17 mouse cellular contexts compared by ENCODE assay signal in genomic region chr6:51167028-51167427, GRCm38 (mm10).
DNase-seq lines count a peak whose midpoint lies in the region; ATAC-seq lines count a peak whose summit lies in the region.
"Had no signal": no experiment of that assay in that cellular context is flagged by ENCODE, and none has a peak within 500 bp of the region (broad histone marks: within the 10 kb centered on the region; RNA-seq: fewer than 3 reads in every experiment).

No protein-coding gene starts in this region.

- H3K4me3 ChIP-seq in lung, embryonic 15.5 days = no peak overlapping the region
- no peak overlapping the region for H3K4me3 ChIP-seq in embryonic facial prominence, embryonic 12.5 days
- H3K4me3 ChIP-seq in intestine, embryonic 16.5 days (ENCODE audit: low read length) = no peak overlapping the region
- H3K4me3 ChIP-seq in stomach, embryonic 15.5 days (replicated peaks) = no peak overlapping the region

- 31% methylated on average over 5 of the region's 5 CpGs for WGBS in lung, embryonic 15.5 days
- 65% methylated on average over 5 of the region's 5 CpGs for WGBS in embryonic facial prominence, embryonic 12.5 days
- 34% methylated on average over 5 of the region's 5 CpGs for WGBS in intestine, embryonic 16.5 days
- 34% methylated on average over 5 of the region's 5 CpGs for WGBS in stomach, embryonic 15.5 days

- peak overlapping the region; percentile 58; the same call in 1 of the 2 replicates for H3K27ac ChIP-seq in lung, embryonic 15.5 days
- peak overlapping the region; percentile 98 for H3K27ac ChIP-seq in embryonic facial prominence, embryonic 12.5 days
- H3K27ac ChIP-seq in intestine, embryonic 16.5 days (ENCODE audit: low read length) = peak overlapping the region; percentile 91
- H3K27ac ChIP-seq in stomach, embryonic 15.5 days = peak overlapping the region; percentile 95; the same call in 1 of the 2 replicates
- H3K27ac ChIP-seq: liver, embryonic 14.5 days; macrophage had no signal

- H3K4me1 ChIP-seq in lung, embryonic 15.5 days = peaks cover 48% of the 10 kb centered on the region
- H3K4me1 ChIP-seq in embryonic facial prominence, embryonic 12.5 days = peaks cover 35% of the 10 kb centered on the region
- peaks cover 16% of the 10 kb centered on the region for H3K4me1 ChIP-seq in intestine, embryonic 16.5 days (ENCODE audit: control insufficient read depth, insufficient read depth, low read length)
- peaks cover 13% of the 10 kb centered on the region for H3K4me1 ChIP-seq in stomach, embryonic 15.5 days

- H3K27me3 ChIP-seq in lung, embryonic 15.5 days = no peaks in the 10 kb centered on the region
- no peaks in the 10 kb centered on the region for H3K27me3 ChIP-seq in embryonic facial prominence, embryonic 12.5 days
- H3K27me3 ChIP-seq in intestine, embryonic 16.5 days (replicated peaks; ENCODE audit: control insufficient read depth, insufficient read depth, low read length) = no peaks in the 10 kb centered on the region
- no peaks in the 10 kb centered on the region for H3K27me3 ChIP-seq in stomach, embryonic 15.5 days (replicated peaks)

- no peaks in the 10 kb centered on the region for H3K9me3 ChIP-seq in lung, embryonic 15.5 days
- H3K9me3 ChIP-seq in embryonic facial prominence, embryonic 12.5 days = no peaks in the 10 kb centered on the region
- H3K9me3 ChIP-seq in intestine, embryonic 16.5 days (ENCODE audit: control insufficient read depth, low read length) = no peaks in the 10 kb centered on the region
- no peaks in the 10 kb centered on the region for H3K9me3 ChIP-seq in stomach, embryonic 15.5 days

- H3K36me3 ChIP-seq in lung, embryonic 15.5 days = no peaks in the 10 kb centered on the region
- no peaks in the 10 kb centered on the region for H3K36me3 ChIP-seq in embryonic facial prominence, embryonic 12.5 days
- no peaks in the 10 kb centered on the region for H3K36me3 ChIP-seq in intestine, embryonic 16.5 days (ENCODE audit: control insufficient read depth, insufficient read depth, low read length)
- H3K36me3 ChIP-seq in stomach, embryonic 15.5 days = no peaks in the 10 kb centered on the region

- H3K9ac ChIP-seq in lung, embryonic 15.5 days = no peak overlapping the region
- H3K9ac ChIP-seq in embryonic facial prominence, embryonic 12.5 days = no peak overlapping the region
- H3K9ac ChIP-seq in intestine, embryonic 16.5 days (ENCODE audit: low read depth, low read length) = no peak overlapping the region
- H3K9ac ChIP-seq in stomach, embryonic 15.5 days = no peak overlapping the region
- H3K9ac ChIP-seq: liver, embryonic 14.5 days had no signal

- ATAC-seq in lung, embryonic 15.5 days (ENCODE audit: borderline replicate concordance, extremely low read depth, low FRiP score, low TSS enrichment) = no peak
- no peak for ATAC-seq in embryonic facial prominence, embryonic 12.5 days (ENCODE audit: insufficient number of reproducible peaks, insufficient read depth, low FRiP score, low TSS enrichment)
- ATAC-seq in intestine, embryonic 16.5 days = no peak
- ATAC-seq in stomach, embryonic 15.5 days (ENCODE audit: insufficient read depth, low FRiP score, low read depth) = no peak
- ATAC-seq: hindbrain, embryonic 16.5 days had no signal

- no peak overlapping the region for H3K4me2 ChIP-seq in lung, embryonic 15.5 days
- H3K4me2 ChIP-seq in embryonic facial prominence, embryonic 12.5 days (replicated peaks) = no peak overlapping the region
- no peak overlapping the region for H3K4me2 ChIP-seq in intestine, embryonic 16.5 days (ENCODE audit: low read depth, low read length)
- H3K4me2 ChIP-seq in stomach, embryonic 15.5 days = no peak overlapping the region

- no peak for DNase-seq in lung, postnatal 36 days
- DNase-seq in right cerebral cortex, postnatal 14 days = no peak
- no peak for DNase-seq in frontal cortex, postnatal 14 days (ENCODE audit: low spot score in 2 of 2)
- DNase-seq: adrenal gland, postnatal 36 days; cerebellum, adult 8-10 months; embryo, embryonic 11 days; gastrocnemius, postnatal 10 days; layer of hippocampus, postnatal 36 days; midbrain, embryonic 14.5 days; retina, postnatal 1 day had no signal
